Mouse (Mus musculus): Measurements from ENCODE around the gene Ddx54.

Ddx54 gene

DNA sequence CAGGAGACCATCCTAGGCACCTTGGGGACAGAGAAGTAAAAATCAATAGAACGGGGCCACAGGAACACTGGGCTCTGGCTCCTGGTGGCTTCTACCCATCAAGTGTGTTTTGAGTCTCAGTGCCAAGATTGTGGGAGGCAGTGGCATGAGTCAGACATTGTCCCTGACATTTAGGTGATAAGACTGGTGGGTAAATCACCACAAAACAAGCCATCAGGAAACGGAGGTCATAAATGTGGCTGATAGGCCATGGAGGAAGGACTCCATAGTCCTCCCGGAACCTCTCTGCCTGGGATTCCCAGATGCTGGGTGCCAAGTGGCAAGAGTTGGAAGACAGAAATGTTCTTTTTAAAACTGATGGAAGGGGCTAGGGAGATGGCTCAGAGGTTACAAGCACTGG lies 31.7 kb downstream of the Ddx54 start:
- no peak for DNase-seq (ENCODE audit: low read depth, low spot score)

- DNase-seq (ENCODE audit: low read depth, low spot score) = no peak
Measured at GRCm38 (mm10) chr5:120645851-120646250, 33.3 kb downstream of the Ddx54 start.

DNA sequence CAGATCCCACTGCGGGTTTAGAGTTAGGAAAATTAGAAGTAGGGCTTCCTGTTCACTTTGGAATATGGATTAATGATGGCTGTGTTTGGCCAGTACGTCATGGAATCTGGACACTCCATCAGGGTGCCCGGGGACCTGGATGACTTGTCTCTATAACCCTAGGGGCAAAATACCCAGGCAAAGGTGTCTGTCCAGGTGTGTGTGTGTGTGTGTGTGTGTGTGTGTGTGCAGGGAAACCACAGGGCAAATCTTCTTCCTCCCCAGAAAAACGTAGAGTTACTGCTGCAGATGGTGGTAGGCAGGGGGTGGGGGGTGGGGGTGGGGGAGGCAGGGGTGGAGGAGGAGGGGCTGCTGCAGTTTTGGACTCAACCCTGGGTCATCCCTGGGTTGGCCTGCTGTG lies 34.8 kb downstream of the Ddx54 start:
- no peak for DNase-seq (ENCODE audit: low read depth, low spot score)

GRCm38 (mm10) chr5:120647814-120648491 lies 35.4 kb downstream of the Ddx54 start:
- DNase-seq (ENCODE audit: low read depth, low spot score) = peak; percentile 78

DNA sequence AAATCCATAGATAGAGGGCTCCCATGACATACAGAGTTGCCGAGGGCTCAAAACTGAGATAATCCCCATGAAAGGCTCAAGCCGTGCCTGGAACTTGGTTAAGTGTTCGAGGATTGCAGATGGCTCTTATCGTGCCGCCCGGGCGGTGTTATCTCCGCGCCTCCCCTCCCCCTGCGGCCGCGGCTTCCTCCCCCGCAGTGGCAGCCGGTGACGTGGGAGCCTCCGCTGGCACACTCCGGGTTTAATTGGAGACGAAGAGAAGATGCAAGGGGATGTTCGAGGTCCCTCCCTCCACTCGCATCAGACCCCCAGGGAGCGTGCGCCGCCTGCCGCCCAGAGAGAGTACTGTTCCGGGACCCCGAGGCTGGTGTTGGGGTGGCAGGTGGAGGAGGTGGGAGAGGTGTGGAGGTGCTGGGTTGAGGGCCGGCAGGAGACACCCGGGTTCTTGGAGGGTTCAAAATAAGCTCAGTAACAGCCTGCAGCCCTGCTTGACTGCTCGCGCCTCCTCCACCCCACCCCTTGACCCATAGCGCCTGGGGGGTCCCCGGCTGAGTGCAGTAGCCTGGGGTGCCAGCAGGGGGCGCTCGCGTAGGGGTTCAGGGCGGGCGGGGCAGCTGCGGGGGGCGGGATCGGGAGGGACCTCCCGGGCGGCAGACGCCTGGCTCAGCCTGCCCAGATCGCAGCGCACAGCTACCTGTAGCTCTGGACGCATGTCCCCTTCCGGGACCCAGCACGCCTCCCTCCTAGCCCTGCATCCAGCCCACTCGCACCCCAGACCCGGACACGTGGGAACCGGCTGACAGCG lies 36.2 kb downstream of the Ddx54 start, which contains the start of gene Rasal1:
TSS of gene Rasal1 (plus strand) at position 244 of the 805 bp plus-strand sequence.
- peak; percentile 68 for DNase-seq (ENCODE audit: low read depth, low spot score)

GRCm38 (mm10) chr5:120649374-120649933 lies 36.9 kb downstream of the Ddx54 start:
- DNase-seq (ENCODE audit: low read depth, low spot score) = no peak

GRCm38 (mm10) chr5:120649938-120650337 lies 37.4 kb downstream of the Ddx54 start:
- DNase-seq (ENCODE audit: low read depth, low spot score) = no peak

DNA sequence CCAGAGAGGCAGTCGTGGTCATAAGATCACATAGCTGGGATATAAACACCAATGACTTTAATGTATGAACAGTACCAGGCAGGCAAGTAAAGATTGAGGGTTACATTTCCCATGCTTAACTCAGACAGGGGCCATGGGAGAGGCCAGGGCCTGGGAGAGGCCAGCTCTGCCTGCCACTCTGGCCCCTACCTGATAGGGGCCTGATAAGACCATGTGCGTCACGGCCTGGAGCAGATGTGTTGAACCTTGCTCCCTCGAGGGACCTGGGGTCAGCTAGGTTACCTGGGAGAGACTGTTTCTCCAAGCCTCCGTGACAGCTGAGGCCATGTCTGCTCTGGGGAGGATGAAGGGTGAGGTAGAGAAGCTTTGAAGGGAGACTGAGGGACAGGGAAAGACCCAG lies 38.7 kb downstream of the Ddx54 start:
- no peak for DNase-seq (ENCODE audit: low read depth, low spot score)

- DNase-seq (ENCODE audit: low read depth, low spot score) = peak; percentile 45
Measured at GRCm38 (mm10) chr5:120652915-120653701, 40.6 kb downstream of the Ddx54 start.

GRCm38 (mm10) chr5:120653873-120654272 lies 41.3 kb downstream of the Ddx54 start:
- no peak for DNase-seq (ENCODE audit: low read depth, low spot score)

GRCm38 (mm10) chr5:120656281-120656751 lies 43.8 kb downstream of the Ddx54 start:
- DNase-seq (ENCODE audit: low read depth, low spot score) = peak; percentile 88

- peak; percentile 64 for DNase-seq (ENCODE audit: low read depth, low spot score)
Measured at GRCm38 (mm10) chr5:120660816-120661215, 48.3 kb downstream of the Ddx54 start.

DNA sequence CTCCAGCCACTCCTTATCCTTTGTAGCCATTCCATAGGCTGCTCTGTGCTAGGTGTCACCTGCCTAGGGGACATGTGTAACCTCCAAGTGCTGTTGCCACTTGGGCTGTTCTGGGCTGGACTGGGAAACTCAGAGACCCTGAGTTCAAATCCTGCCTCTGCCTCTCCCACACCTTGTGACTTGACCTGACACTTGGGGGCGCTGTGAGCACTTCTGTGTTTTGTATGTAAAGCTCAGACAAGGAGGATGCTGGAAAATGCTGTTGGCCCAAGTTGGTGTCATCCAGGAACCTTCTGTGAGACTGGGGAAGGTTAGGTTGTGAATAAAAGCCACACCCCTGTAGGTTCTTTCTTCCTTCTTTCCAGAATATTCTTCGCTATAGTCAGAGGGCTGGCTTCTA lies 52.3 kb downstream of the Ddx54 start:
- no peak for DNase-seq (ENCODE audit: low read depth, low spot score)

DNA sequence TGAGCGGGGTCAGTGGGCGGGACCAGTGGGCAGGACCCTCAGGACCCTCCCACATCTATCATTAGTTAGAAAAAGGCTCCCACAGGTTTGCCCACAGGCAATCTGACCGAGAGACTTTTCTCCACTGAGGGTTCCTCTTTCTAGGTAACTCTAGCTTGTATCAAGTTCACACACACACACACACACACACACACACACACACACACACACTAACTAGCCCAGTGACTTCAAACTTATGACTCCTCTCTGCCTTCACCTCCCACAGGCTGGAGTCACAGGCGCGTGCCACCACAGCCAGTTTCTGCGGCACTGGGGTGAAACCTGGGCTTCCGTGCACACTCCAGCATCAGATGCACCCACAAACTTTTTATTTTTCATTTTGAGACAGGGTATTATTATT lies 56.2 kb downstream of the Ddx54 start:
- no peak for DNase-seq (ENCODE audit: low read depth, low spot score)

DNA sequence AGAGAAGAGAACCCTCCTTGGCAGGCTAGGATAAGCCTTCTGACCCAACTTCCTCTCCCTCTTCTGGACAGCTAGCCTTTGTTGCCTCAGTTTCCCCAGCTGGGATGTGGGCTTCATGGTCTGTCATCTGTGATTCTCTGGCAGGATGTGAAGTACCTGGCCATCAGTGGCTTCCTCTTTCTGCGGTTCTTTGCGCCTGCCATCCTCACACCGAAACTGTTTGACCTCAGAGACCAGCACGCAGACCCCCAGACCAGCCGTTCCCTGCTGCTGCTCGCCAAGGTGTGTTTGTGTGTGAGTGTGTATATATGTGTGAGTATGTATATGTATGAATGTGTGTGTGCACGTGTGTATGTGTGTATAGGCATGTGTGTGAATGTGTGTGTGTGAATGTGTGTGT lies 57.6 kb downstream of the Ddx54 start:
- DNase-seq (ENCODE audit: low read depth, low spot score) = no peak

DNA sequence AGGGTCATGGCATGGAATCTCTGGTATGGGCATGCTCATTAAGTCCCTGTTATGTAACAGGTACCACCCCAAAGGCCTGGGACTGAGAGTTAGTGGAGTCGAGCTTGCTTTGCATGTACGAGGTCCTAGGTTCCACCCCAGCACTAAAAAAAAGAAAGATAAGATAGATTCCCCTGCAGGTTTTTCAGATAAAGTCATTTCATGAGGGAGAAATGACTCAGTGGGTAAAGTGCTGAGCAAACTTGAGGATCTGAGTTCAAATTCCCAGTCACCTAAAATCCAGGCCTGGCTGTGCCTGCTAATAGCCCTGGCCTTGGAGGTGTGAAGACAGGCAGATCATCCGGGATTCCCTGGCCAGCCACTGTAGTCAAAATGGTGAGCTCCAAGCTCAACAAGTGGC lies 59.3 kb downstream of the Ddx54 start:
- DNase-seq (ENCODE audit: low read depth, low spot score) = no peak

GRCm38 (mm10) chr5:120673626-120674025 lies 61.1 kb downstream of the Ddx54 start:
- no peak for DNase-seq (ENCODE audit: low read depth, low spot score)

- DNase-seq (ENCODE audit: low read depth, low spot score) = no peak
Measured at GRCm38 (mm10) chr5:120674229-120675145, 61.9 kb downstream of the Ddx54 start.

GRCm38 (mm10) chr5:120677516-120677915 lies 65.0 kb downstream of the Ddx54 start:
- DNase-seq (ENCODE audit: low read depth, low spot score) = no peak

Measured in telencephalon, adult 2 months (tissue).